Mouse (Mus musculus) megakaryocyte, embryonic 14.5 days (primary cell): ENCODE measurements around the gene Bcas3.

ENCODE experiments used
- FLI1 ChIP-seq: IDR thresholded peaks from 2 replicates; pipeline ENCODE4 v1.6.1; 2012; ENCODE audit warnings: low read length, inconsistent platforms, mixed read lengths
- GATA1 ChIP-seq: IDR thresholded peaks from 3 replicates; pipeline ENCODE4 v1.6.1; 2012; ENCODE audit warnings: mixed read lengths, low read length, inconsistent platforms, borderline replicate concordance

DNA sequence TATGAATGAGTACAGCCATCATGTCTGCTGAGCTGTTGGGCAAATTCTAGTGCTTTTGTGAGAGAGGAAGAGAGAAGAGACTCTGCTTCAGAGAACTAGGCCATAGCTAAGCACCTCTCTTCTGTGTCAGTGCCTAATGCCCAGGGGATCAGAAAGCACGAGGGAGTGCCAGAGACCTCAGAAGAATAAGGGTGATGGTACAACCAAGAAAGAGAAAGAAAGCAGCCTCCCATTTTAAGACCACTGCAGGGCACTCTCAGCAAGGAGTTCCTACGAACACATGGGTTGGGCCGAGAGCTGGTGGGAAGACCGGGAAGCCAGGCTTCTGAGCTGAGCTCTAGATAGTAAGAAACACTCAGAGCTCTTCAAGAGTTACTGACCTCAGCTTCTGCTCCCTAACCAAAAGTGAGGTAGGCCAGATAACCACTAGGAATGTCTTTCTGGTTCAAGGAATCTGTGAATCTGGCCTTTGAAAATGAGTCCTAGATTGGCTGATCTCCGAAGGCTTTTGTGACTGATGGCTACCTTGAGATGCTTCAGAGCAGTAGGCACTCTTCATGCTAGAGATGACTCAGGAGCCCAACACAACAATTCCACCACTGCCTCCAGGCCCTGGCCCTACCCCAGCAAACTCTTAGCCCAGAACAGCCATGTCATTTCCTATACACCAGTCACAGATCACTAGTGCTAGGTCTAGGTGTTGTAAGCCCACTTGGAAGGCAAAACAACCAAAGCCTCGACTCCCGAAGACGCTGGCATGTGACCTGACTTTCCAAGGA, 359.2 kb downstream of the Bcas3 start:
- no peak for TF ChIP-seq GATA1
- no peak for TF ChIP-seq FLI1
